Mouse (Mus musculus) gastrocnemius, adult 18-20 months (tissue): Measurements from ENCODE around the gene Rcvrn. TPM values are rescaled to one million over a fixed set of nuclear protein-coding genes. Genes with fewer than 3 reads are reported as not detected.

ENCODE experiments used
- DNase-seq: peaks from one replicate; pipeline ENCODE4 v3.0.0; 2021; ENCODE audit warnings: low spot score
- long read RNA-seq, 2 experiments: library from polyadenylated mRNA; stranded (forward); transcript quantifications; one replicate each; pipeline ENCODE4 v2.0.0; 2021
- total RNA-seq, 2 experiments: library from RNA; stranded (reverse); gene quantifications; 2 replicates each; pipeline ENCODE4 v1.2.3; 2021

Gene Rcvrn
- total RNA-seq = under 1 TPM in 1 of 2 experiments, not detected in 1; 0.21 TPM
- long read RNA-seq, experiment 1 = 0 reads
- long read RNA-seq, experiment 2 = 0 reads

DNA sequence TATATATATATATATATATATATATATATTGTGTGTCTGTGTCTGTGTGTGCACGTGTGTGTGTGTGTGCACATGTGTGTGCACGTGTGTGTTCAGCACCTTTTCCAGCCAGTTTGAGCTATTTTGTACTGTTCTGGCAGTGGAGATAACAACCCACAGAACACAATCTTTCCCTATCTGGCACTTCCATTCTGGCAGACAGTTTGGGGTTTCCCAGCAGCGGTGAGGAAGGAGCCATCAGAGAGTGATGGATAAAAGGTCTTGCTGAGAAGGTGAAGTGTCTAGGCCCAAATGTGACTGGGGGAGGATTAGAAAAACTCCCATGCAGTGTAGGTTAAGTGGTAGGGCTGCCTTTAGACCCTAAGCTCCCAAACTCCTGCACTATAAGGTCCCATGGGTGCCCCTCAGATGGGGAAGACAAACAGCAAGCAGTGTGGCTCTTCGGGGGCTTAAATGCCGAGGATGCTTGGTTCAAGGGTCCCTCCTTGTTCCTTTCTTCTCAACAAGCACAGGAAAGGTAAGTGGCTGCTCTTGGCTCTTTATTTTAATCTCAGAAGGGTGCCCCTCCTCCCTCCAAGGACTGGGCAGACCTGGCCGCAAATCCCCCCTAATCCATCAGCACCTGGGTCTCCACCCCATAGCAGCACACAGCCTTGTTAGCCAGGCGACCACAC is at the start of gene Rcvrn:
Gene Rcvrn (plus strand): TSS at position 624 of the 674 bp plus-strand sequence.
- DNase-seq = no peak

- DNase-seq = peak; percentile 79
Observed at GRCm38 (mm10) chr11:67647745-67648144, 47.4 kb upstream of the Rcvrn start.

GRCm38 (mm10) chr11:67648651-67649407 is 46.3 kb upstream of the Rcvrn start:
- peak; percentile 28 for DNase-seq

GRCm38 (mm10) chr11:67649971-67650707 is 45.0 kb upstream of the Rcvrn start:
- no peak for DNase-seq

DNA sequence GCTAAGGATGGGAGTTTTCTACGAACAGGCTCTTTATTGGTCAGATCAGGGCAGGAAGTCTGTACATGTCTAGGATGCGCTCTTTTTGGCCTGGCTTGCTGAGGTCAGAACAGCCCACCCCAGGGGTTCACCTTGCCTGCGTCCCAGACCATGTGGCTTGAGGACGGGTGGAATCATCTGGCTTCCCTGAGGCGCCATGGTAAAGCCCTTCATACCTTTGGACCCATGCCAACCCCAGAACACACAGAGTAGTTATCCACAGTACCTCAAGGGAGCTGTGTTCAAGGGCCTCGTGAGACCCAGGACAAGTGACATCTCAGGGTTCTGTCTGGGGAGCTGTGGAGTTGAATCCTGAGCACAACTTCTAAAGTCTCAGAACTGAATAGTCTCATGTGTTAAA is 43.4 kb upstream of the Rcvrn start:
- no peak for DNase-seq

GRCm38 (mm10) chr11:67652194-67652892 is 42.8 kb upstream of the Rcvrn start:
- DNase-seq = no peak

DNA sequence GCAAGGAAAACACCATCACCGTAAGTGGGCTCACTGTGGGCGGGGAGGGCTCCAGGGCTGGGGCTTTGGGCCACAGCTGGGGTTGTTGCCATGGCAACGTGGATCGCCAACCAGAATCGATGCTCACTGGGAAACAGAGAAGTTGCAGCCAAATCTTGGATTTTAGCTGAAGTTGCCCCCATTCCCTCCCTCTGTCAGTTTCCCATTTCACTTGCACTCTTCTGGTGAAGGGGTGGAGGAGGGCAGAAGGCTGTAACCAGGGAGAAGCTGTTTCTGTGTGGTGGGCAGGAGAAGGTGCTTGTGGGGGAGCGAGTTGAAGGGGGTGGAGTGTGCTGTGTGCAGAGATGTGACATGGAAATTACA is 42.3 kb upstream of the Rcvrn start:
- no peak for DNase-seq

GRCm38 (mm10) chr11:67653521-67654090 is 41.5 kb upstream of the Rcvrn start:
- DNase-seq = no peak

DNA sequence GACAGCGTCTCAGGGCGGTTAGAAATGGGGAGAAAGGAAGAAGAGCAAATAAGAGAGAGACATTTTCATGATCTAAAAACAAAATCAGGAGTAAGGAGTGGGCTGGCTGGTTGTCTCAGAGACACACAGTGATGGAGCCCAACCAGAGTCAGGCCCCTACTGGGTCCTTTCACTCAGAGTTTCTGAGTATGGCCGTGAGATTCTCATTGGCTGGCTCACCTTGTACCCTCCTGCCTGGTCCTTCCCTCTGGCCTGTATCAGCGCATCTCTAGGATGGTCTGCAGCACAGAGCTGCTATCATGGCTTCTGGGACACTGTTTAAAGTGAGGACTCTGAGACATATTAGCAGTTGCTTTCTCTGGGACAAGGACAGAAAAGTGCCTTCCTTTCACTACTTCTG is 40.6 kb upstream of the Rcvrn start:
- no peak for DNase-seq

GRCm38 (mm10) chr11:67655236-67655959 is 39.7 kb upstream of the Rcvrn start:
- peak; percentile 70 for DNase-seq

GRCm38 (mm10) chr11:67656366-67656765 is 38.8 kb upstream of the Rcvrn start:
- DNase-seq = no peak

- no peak for DNase-seq
Observed at GRCm38 (mm10) chr11:67656811-67657210, 38.3 kb upstream of the Rcvrn start.

DNA sequence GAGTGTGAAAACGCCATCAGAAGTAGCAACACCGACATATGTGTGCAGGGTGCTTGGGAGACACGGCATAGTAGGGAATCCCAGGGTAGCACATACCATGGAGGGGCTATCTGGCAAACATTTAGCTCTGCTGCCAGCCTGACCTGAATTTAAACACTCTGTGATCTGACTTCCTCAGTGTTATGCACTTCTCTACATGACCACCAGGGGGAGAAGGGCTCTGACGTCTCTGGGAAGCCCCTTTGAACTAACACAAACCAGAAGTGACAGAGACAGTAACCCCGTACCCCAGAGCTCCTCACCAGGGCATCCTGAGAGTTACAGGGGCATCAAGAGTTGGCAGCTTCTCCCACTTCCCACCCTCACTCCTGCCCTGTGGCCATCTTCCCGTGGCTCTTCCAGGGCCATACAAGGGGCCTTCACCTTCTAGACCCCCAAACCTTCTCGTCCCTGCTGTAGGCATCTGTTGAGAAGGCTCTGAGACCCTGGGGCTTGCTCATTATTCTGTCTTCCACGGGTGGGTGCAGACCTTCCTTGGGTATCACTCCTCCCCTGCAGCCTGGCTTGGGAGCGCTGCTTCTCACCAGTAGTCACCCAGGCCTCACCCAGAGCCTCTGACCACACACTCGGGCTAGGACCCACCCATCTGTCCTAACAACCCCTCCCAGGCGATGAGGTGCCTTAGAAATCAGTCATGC is 37.3 kb upstream of the Rcvrn start:
- DNase-seq = peak; percentile 50

DNA sequence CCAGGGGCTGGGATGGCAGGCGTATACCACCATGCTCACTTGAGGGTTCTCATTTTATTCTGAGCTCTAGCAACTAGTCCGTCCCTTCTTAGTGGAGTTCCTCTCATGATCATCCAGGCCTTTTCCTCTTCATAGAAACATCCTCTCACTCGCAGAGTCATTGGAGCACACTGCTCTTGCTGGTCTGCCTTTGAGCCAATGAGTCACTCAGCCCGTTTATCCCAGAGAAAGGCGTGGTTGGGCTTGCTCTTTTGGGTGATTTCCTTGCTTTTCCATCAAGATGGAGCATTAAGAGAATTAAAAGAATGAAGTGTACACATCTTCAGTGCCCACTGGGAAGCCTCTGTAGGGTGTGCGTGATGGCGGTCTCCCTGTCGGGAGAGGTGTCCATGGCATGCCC is 33.7 kb upstream of the Rcvrn start:
- no peak for DNase-seq

- no peak for DNase-seq
Observed at GRCm38 (mm10) chr11:67663437-67663836, 31.7 kb upstream of the Rcvrn start.

DNA sequence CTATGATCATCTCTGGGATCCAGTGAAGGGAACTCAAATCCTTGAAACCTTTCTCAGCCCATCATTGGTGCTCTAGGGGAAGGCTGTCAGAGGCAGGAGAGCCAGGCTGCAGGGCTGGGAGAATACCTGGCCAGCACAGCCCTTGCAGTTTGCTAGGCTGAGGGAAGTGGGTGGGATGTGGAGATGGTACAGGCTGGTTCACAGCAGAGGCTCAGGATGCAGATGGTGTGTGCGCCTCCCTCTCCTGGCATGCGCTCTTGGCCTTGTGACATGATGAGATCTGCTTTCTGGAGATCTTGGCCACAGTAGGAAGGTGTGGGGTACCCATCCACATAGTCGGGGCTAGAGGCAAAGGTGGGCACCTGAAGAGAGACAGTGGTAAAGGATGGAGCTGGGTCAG is 30.9 kb upstream of the Rcvrn start:
- no peak for DNase-seq

- no peak for DNase-seq
Observed at GRCm38 (mm10) chr11:67664918-67665317, 30.2 kb upstream of the Rcvrn start.

GRCm38 (mm10) chr11:67666129-67666528 is 29.0 kb upstream of the Rcvrn start:
- DNase-seq = no peak

- DNase-seq = peak; percentile 72
Observed at GRCm38 (mm10) chr11:67667531-67668332, 27.4 kb upstream of the Rcvrn start.
